Mouse (Mus musculus) spleen, adult 2 months (tissue): ENCODE measurements at regions not wholly inside any gene's neighbourhood (a gene's known extent, or its start where the extent isn't known, plus 50 kb on each side); places are given as distances from the start of the nearest gene placed in this dataset.

Experiments used
- CTCF ChIP-seq: fragments of 200-500 bp; IDR thresholded peaks from 2 replicates; pipeline ENCODE4 v1.5.1; 2011; ENCODE audit warnings: mild to moderate bottlenecking, inconsistent platforms; ENCODE audit not compliant: insufficient read depth, insufficient read length, insufficient replicate concordance; ENCODE audit errors: extremely low read depth
- POLR2A ChIP-seq: fragments of 200-500 bp; IDR thresholded peaks from 2 replicates; pipeline ENCODE4 v1.6.1; 2011; ENCODE audit warnings: low read depth, low read length, inconsistent platforms

DNA sequence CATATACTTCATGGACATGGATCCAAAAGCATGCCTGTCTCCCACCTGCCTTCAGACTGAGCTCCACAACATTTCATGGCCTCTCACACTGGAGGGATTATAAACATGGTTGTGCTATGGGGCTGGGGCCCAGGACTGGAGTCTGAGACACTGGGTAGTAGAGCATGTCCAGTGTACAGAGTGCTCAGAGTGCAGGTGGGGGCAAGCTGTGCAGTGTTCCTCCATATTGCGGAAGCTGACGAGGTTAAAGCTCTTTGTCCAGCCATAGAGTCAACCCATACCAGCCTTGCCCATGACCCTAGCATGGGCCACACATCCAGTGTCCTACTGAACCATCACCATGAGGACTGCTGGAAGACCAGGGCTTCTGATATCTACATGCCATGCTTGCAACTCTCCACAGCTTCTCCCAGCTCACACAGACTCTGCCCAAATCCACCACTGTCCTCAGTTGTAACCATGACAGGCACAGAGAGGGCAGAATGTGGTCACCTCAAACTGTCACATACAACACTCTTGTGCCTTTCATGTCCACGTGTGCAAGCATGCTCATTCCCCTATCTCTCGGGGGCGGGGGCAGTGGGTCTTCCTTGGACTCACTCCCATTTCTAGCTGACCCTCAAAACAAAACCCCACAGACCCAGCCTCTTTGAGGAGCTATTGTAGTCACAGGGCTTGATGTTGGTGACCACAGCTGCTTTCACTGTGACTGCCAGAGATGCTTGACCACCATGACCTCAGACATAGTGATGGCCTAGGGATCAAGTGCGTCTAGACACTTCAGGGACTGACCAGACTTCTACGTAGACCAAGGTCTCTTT is 55.9 kb downstream of the Tmem121 start:
- no peak for TF ChIP-seq CTCF
- no peak for TF ChIP-seq POLR2A
